Comparison of ENCODE assay signal across 32 mouse cellular contexts in the genomic region with DNA sequence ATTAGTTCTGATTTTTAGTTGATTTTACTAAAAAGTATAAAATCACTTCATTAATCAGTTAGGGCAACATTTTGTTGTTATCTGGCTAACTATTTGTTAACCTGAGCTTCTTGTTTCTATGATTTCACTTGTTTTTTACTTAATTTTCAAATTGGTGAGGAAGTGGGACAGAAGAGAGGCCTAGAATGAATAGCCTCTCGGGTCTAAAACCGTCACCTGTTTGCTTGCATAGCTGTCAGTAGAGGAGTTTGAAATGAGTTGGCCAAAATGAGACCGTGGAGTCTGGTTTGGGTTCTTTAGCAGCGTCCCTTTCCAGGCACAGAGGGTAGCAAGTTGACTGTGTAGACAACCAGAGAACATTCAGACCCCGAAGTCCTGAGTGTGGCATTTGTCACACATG.
"Had no signal": no experiment of that assay in that cellular context is flagged by ENCODE, and none has a peak within 500 bp of the region (broad histone marks: within the 10 kb centered on the region; RNA-seq: fewer than 3 reads in every experiment).

No protein-coding gene starts in this region.

- H3K9ac ChIP-seq: heart, embryonic 12.5 days; heart, embryonic 13.5 days; heart, embryonic 15.5 days; hindbrain, embryonic 12.5 days; hindbrain, embryonic 13.5 days; hindbrain, embryonic 14.5 days; hindbrain, embryonic 15.5 days; intestine, embryonic 15.5 days; kidney, embryonic 15.5 days had no signal

- H3K36me3 ChIP-seq: heart, embryonic 10.5 days; heart, embryonic 12.5 days; heart, embryonic 13.5 days; heart, embryonic 15.5 days; hindbrain, embryonic 10.5 days; hindbrain, embryonic 12.5 days; hindbrain, embryonic 13.5 days; hindbrain, embryonic 15.5 days; intestine, embryonic 15.5 days; kidney, embryonic 15.5 days had no signal

- H3K4me1 ChIP-seq: heart, embryonic 12.5 days; heart, embryonic 13.5 days; heart, embryonic 15.5 days; hindbrain, embryonic 10.5 days; hindbrain, embryonic 12.5 days; hindbrain, embryonic 13.5 days; hindbrain, embryonic 15.5 days had no signal

- ATAC-seq: hindbrain, embryonic 16.5 days; hindbrain, postnatal 0 days; inflammation-experienced regulatory T-cells, adult 6 months; intestine, embryonic 15.5 days; intestine, embryonic 16.5 days had no signal

- H3K27me3 ChIP-seq: heart, embryonic 12.5 days; heart, embryonic 13.5 days; heart, embryonic 15.5 days; hindbrain, embryonic 12.5 days; hindbrain, embryonic 13.5 days; hindbrain, embryonic 15.5 days; intestine, embryonic 15.5 days; kidney, embryonic 15.5 days had no signal

- H3K4me3 ChIP-seq: heart, embryonic 10.5 days; heart, embryonic 12.5 days; heart, embryonic 13.5 days; heart, embryonic 15.5 days; hindbrain, embryonic 10.5 days; hindbrain, embryonic 12.5 days; hindbrain, embryonic 13.5 days; hindbrain, embryonic 15.5 days; intestine, embryonic 15.5 days; kidney, embryonic 15.5 days; layer of hippocampus, adult 2 months; left cerebral cortex, adult 2 months had no signal

- H3K9me3 ChIP-seq: heart, embryonic 10.5 days; heart, embryonic 12.5 days; heart, embryonic 13.5 days; heart, embryonic 15.5 days; hindbrain, embryonic 10.5 days; hindbrain, embryonic 12.5 days; hindbrain, embryonic 13.5 days; hindbrain, embryonic 15.5 days; intestine, embryonic 15.5 days; kidney, embryonic 15.5 days had no signal

- H3K4me2 ChIP-seq: heart, embryonic 11.5 days; heart, embryonic 12.5 days; heart, embryonic 13.5 days; heart, embryonic 15.5 days; hindbrain, embryonic 12.5 days; hindbrain, embryonic 13.5 days; hindbrain, embryonic 14.5 days; hindbrain, embryonic 15.5 days; intestine, embryonic 15.5 days; kidney, embryonic 15.5 days had no signal

- H3K27ac ChIP-seq: heart, embryonic 10.5 days; heart, embryonic 13.5 days; heart, embryonic 15.5 days; hindbrain, embryonic 10.5 days; hindbrain, embryonic 12.5 days; hindbrain, embryonic 13.5 days; hindbrain, embryonic 14.5 days; hindbrain, embryonic 15.5 days; hindbrain, postnatal 0 days; intestine, embryonic 15.5 days; kidney, embryonic 15.5 days; kidney, postnatal 0 days; layer of hippocampus, adult 2 months; left cerebral cortex, adult 2 months had no signal

- DNase-seq: heart, postnatal 4 days; kidney, adult 11 months; kidney, adult 18-20 months; kidney, adult 2 months; kidney, adult 8-10 months; kidney, adult 9 months; kidney, postnatal 10 days; kidney, postnatal 14 days; kidney, postnatal 25 days; kidney, postnatal 36 days; kidney, postnatal 4 days; layer of hippocampus, adult 9-11 months; layer of hippocampus, postnatal 36 days had no signal
